Mouse (Mus musculus) monocyte, adult 2 months (primary cell): ENCODE measurements around the gene Xndc1.

ENCODE experiments used
- DNase-seq, 2 experiments: peaks; one replicate each; pipeline ENCODE4 v3.0.0; 2022; ENCODE audit warnings: low spot score in 2 of 2, low read depth in 1 of 2

Gene Xndc1

GRCm38 (mm10) chr7:102080311-102080710 is 15.0 kb downstream of the Xndc1 start:
- no peak for DNase-seq

- DNase-seq = no peak
These were observed 16.5 kb downstream of the Xndc1 start for GRCm38 (mm10) chr7:102081784-102082183.

GRCm38 (mm10) chr7:102082816-102083215 is 17.5 kb downstream of the Xndc1 start, which contains the start of gene Trpc2:
Gene Trpc2, plus strand, starts transcription at chr7:102083116.
- no peak for DNase-seq

DNA sequence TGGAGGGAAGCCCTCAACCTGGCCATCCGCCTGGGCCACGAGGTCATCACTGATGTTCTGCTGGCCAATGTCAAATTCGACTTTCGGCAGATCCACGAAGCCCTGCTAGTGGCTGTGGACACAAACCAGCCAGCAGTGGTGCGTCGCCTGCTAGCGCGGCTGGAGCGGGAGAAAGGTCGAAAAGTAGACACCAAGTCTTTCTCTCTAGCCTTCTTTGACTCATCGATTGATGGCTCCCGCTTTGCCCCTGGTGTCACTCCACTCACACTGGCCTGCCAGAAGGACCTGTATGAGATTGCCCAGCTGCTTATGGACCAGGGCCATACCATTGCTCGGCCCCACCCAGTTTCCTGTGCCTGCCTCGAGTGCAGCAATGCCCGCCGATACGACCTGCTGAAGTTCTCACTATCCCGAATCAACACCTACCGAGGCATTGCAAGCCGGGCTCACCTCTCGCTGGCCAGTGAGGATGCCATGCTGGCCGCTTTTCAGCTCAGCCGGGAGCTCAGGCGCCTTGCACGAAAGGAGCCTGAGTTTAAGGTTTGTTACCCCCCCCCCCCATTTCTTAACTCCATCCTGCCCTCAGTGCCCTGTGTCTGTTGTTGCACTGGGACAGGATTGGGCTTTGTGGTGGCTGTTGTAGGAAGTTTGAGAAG is 18.9 kb downstream of the Xndc1 start:
- no peak for DNase-seq

- DNase-seq = no peak
These were observed 22.0 kb downstream of the Xndc1 start for GRCm38 (mm10) chr7:102087336-102087735.

GRCm38 (mm10) chr7:102099760-102100661 is 34.7 kb downstream of the Xndc1 start:
- DNase-seq = no peak

DNA sequence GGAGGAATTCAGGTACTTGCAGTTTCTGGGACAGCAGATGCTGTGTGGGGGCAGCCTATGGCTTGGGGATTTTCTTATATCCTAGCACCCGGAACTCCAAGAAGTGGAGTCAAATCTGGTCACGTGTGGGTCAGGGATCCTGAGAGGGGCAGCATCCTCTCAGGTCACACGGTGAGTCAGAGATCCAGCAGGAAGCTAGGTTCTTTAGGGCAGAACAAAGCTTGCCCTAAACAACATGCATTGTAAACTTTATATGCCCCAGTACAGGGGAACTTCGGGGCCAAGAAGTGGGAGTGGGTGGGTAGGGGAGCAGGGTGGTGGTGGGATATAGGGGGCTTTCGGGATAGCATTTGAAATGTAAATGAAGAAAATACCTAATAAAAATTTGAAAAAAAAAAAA is 35.6 kb downstream of the Xndc1 start:
- no peak for DNase-seq

- DNase-seq = no peak
These were observed 36.2 kb downstream of the Xndc1 start, which contains the start of gene Art1 for GRCm38 (mm10) chr7:102101487-102101886. Gene Art1, plus strand, starts transcription at chr7:102101743.

GRCm38 (mm10) chr7:102102241-102102640 is 36.9 kb downstream of the Xndc1 start:
- DNase-seq = no peak

DNA sequence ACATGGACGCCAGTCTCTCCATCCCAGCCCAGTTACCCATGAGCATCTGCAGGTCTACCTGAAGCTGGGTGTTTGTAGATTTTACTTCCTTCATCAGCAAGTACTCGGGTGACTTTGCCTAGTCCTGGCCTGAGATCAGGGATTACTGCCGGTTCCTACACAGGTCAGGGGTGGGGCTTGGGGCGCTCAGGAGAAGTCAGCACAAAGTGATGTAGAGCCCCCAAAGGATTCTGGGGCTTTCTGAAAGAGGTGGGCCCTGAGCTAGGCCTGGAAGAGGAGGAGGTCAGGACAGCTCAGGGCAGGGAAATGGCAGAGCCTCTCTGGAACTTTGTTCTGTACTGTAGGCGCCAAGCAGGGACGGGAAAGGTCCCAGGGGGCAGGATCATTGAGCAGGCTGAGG is 37.4 kb downstream of the Xndc1 start:
- no peak for DNase-seq

DNA sequence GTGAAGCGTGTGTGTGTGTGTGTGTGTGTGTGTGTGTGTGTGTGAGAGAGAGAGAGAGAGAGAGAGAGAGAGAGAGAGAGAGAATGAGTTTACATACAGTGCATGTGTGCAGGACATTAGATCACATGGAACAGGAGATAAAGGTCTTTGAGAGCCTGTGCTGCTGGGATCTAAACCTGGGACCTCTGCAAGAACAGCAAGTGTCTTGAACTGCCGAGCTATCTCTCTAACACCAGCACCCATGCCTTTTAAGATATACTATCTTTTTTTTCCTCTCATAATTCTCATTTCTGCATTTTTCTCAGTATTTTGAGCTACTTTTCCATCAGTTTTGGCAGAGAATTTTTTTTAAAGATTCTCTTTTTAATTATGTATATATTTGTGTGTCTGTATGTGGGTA is 38.2 kb downstream of the Xndc1 start:
- DNase-seq = no peak

- DNase-seq = no peak
These were observed 38.8 kb downstream of the Xndc1 start for GRCm38 (mm10) chr7:102104126-102104525.

- no peak for DNase-seq
These were observed 41.4 kb downstream of the Xndc1 start for GRCm38 (mm10) chr7:102106700-102107141.

GRCm38 (mm10) chr7:102108206-102108605 is 42.9 kb downstream of the Xndc1 start:
- DNase-seq = no peak

DNA sequence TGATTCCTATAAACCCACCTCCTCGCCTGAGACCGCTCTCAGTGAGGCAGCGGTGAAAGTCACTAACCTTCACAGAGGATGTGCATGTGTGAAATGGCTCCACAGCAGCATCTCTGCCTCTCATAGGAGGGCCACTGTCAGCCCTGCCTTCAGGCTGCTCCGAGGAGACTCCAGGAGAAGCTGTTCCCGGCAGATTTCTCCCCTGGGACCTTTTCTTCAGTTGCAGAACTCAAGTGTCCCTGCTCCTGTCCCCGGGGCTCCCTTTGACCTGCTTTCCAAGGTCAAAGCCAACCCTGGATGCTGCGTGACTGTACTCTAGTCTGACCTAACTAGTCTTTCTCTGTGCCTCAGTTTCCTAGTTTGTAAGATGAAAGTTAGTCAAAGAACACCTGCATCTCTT is 43.9 kb downstream of the Xndc1 start, which contains the start of gene Art5:
Gene Art5, minus strand, starts transcription at position 319 of the 400 bp plus-strand sequence.
- DNase-seq = no peak

DNA sequence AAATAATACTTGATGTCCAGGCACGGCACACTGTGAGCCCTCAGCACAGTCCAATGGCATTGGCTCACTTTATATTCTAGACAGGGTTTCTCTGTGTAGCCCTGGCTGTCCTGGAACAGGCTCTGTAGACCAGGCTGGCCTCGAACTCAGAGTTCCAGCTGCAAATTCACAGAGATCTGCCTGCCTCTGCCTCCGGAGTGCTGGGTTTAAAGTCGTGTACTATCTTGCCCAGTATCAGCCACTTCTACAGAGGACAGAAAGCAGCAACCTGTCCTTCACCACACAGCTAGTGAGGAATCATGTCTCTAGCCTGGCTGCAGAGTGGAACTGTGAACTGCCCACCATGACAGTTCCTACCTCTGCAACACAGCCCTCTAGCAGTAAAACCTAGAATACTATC is 44.4 kb downstream of the Xndc1 start:
- no peak for DNase-seq

DNA sequence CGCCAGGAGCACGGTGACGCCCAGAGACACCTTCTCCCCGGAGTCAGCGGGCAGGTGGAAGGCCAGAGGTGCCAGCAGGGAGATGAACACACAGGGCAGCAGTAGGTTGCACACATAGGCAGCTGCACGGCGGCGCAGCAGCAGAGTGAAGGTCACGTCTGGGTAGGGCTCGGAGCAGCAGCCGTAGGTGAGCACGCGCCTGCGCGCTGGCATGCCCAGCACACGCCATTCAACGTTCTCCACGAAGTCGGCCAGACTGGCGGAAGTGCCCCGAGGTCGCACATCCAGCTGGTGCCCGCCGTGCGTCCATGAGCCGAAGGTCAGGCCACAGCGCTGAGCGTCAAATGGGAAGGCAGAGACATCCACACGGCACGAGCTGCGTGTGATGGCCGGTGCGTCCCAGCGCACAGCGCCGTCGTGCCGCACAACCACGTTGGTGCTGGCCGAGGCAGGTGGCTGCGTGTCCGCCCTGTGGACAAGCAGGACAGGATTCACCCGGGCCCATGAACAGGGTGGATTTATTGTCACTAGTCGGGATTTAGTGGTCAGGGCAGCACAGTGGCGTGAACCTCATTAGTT is 47.9 kb downstream of the Xndc1 start:
- DNase-seq = no peak

DNA sequence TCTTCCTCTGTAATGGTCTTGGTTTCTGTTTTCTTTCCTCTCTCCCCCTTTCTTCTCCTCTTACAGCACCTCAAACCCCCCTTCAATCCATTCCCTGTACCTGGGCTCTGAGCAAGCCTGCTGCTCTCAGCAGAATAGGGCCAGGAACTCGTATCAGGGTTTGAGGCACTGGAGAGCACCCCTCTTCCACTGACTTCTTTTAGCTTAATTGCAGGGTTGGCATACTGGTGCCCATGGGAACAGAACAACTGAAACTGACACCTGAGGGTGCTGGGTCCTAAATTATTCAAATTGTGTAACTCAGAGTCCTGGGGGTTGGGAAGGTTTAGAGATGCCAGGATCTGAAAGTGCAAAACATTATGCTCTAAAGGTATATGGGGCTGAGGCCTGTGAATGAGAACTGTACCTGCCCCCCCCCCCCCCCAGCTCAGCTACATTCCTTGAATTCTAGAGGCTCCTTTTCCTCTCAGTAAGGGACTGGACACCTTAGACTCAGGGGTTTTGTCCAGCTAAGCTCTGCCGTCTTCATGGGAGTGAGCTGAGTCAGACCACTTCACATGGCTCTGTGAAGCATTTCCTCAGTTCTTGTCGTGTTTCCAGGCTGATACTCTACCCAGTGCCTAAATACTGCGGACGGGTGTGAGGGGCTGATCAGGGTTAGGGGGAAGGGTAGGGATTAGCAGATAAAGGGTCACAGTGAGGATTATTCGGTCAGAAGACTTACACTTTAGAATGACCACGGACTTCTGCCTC is 51.4 kb downstream of the Xndc1 start, which contains the start of gene Chrna10:
Gene Chrna10, minus strand, starts transcription at position 250 of the 753 bp plus-strand sequence.
- DNase-seq = no peak

DNA sequence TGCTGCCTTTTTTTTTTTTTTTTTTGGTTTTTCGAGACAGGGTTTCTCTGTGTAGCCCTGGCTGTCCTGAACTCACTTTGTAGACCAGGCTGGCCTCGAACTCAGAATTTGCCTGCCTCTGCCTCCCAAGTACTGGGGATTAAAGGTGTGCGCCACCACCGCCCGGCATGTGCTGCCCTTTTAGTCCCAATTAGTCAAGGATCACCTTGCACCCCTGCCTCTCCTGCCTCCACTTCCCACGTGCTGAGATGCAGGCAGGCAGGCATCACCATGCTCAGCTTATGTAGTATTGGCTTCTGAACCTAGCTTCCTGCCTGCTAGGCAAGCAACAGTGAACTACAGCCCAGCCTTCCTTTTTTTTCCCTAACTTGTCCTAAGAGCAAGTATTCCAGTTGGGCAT is 52.1 kb downstream of the Xndc1 start:
- DNase-seq = no peak

GRCm38 (mm10) chr7:102120326-102120725 is 55.0 kb downstream of the Xndc1 start:
- no peak for DNase-seq

DNA sequence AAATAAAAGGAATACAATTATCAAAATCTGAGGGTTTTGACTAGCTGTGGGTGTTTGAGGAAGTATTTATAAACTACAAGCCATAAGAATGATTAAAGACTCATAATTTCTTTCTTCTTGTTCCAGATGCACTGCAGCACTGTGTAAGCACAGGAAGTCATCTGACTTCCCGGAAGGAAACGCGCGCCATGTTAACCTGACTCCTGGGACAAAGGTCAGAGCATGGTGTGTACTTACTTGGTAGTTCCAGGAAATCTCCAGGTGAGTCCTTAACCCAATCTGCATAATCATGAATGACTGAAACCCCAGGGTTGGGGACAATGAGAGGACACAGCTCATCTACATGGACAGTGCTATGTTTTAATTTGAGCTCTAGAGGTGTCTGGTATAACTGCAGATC is 67.1 kb downstream of the Xndc1 start:
- no peak for DNase-seq
